Mouse (Mus musculus) gastrocnemius, postnatal 10 days (tissue): ENCODE data around the gene Rpa1. TPM values are rescaled to one million over a fixed set of nuclear protein-coding genes. Genes with fewer than 3 reads are reported as not detected.
"Not testable (repeated sequence)": the region's sequence is repeated elsewhere in the genome, so short reads cannot be mapped to it uniquely, and the experiment has no call there.

Experiments
- DNase-seq: peaks from one replicate; pipeline ENCODE4 v3.0.0; 2021; ENCODE audit warnings: mixed read lengths
- total RNA-seq, 2 experiments: library from RNA; stranded (reverse); gene quantifications; 2 replicates each; pipeline ENCODE4 v1.2.3; 2021

Gene Rpa1
- total RNA-seq, 2 experiments from 2014 or later: 56.8 to 59.3 TPM

DNA sequence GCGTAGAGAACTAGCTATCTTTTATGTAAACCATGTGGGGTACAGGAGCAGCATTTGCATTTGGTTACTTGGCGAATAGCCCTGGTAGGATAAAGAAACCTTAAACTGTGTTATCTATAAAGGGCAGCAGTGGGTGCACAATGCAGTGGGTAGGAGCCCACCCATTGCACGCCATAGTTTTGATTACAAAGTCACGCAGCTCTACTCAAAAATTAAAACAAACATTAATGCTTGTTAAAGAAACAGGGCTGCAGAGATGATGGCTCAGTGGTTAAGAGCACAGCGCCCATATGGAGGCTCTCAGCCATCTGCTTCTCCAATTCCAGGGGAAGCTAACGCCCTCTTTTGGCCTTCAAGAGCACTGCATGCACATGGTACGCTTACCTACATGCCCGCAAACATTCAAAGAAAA is 24.8 kb downstream of the Rpa1 start:
- DNase-seq: no peak

- no peak for DNase-seq
These were observed 28.9 kb downstream of the Rpa1 start for GRCm38 (mm10) chr11:75319246-75319645.

GRCm38 (mm10) chr11:75318351-75319221 is 29.5 kb downstream of the Rpa1 start:
- no peak for DNase-seq

DNA sequence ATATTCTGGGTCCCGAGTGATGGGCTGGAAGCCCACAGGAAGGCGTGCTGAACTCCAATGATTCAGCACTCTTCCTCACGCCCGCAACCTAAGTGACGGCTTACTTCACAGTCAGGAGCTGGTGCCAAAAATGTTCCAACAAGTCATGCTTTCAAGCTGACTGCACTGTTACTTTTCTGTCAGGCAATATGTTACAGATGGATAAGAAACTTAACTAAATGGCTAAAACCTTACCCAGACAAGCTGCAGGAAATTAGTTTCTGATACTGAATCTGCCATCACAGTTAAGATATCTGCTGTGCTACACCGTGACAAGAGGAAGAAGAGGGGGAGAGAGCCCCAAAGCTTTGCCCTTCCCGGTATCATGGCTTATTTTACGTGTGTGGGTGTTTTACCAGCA is 34.3 kb downstream of the Rpa1 start:
- DNase-seq: no peak

GRCm38 (mm10) chr11:75311751-75312150 is 36.4 kb downstream of the Rpa1 start:
- DNase-seq: no peak

DNA sequence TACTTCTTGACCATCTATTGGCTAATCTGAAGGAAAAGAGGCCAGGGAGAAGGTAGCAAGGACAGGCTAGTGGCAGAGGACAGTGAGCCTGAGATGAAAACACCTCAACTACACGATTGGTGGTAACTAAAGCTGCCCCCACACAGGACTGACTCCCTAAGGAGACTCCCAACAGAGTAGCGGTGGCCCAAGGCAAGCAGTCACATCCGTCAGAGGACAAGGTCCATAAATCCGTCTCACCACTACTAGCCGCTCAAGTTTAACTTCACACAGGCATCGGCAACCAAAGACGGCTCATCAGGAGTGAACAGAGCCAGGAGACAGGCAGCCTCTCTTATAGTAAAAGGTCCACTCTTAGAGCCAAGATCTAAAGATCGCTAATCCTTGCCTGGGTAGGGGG is 37.3 kb downstream of the Rpa1 start:
- DNase-seq: no peak

DNA sequence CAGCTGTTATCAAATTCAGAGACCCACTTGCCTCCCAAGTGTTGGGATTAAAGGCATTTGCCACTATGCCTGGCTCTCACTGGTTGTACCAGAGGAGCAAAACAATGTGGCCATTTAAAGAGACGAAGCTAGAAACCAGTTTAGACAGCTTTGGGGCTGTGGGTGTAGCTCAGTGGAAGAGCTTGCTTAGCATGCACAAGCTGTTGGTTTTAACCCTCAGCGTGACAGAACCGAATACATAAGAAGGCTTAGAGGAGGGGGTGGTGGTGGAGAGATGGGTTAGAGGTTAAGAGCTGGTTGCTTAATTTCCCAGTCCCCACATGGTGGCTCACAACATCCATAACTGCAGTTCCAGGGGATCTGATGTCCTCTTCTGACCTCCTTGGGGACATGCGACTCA is 39.5 kb downstream of the Rpa1 start:
- no peak for DNase-seq

DNA sequence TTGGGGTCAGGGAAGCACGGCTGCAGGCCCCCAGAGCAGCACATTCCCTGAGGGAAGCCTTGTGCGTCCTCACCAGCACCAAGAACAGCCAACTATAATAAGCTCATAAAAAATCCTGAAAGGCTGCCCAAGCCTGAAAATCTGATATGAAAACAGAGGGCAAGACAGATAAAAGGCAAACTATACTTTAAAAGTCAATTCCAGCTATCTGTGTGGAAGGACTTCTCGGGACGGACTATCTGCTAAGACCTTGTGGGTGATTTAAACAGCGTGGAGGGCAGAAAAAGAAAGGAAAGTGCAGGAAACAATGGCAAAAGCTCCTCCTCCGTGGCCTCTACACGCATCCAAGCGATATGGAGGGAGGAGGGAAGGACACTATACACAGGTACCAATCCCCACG is 43.3 kb downstream of the Rpa1 start:
- no peak for DNase-seq

DNA sequence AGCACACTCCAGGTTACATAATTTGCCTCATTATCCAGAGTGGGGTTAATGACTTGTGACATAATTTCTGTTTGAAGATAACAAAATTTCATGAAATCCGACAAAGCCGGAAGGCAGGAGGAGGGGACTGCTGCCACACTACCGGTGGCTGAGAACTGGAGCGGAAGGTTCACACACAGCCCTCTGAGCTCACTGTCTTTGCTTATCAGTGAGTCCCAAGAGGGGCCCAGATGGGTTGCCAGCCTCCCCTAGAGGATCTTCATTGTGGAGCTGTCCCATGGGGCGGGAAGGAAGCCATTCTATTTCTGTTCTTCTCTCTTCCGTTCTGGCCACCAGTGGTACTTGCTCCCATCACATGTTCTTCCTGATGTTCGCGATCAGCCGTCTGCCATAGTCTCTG is 47.2 kb downstream of the Rpa1 start:
- DNase-seq: no peak

DNA sequence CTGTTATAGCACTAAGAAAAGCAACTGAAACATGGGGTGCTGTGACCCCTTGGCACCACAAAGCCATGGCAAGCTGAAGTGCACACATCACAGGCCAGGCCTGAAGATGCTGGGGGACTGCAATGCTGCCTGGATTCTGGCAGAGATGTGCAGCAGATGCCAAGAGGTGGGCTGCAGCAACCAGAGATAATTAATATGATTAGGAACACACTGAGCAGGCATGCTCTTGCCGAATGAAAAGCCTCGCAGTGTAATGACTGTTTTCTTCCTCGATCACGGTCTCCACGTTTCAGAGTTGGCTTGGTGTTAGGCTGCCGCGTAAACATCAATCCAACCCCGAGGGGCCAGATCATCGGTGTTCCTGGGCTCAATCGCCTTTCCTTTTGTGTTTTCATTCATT is 48.3 kb downstream of the Rpa1 start:
- DNase-seq: no peak

GRCm38 (mm10) chr11:75298491-75298890 is 49.6 kb downstream of the Rpa1 start:
- no peak for DNase-seq

DNA sequence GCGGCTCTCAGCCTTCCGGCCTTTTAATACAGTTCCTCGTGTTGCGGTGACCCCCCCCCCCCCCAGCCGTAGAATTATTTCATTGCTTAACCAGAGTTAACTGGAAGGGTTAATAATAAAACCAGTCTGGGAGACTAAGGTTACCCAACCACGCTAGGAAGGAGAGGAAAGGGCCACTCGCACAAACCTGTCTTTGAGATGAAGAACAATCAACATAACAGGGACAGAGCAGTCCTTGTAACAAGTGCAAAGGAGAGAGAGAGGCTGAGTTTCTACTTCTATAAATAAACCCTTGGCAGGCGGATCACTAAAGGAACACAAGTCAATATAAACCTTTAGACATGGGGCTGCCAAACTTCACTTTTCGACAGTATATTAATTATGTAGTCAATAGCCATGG is 50.5 kb downstream of the Rpa1 start:
- DNase-seq: no peak

DNA sequence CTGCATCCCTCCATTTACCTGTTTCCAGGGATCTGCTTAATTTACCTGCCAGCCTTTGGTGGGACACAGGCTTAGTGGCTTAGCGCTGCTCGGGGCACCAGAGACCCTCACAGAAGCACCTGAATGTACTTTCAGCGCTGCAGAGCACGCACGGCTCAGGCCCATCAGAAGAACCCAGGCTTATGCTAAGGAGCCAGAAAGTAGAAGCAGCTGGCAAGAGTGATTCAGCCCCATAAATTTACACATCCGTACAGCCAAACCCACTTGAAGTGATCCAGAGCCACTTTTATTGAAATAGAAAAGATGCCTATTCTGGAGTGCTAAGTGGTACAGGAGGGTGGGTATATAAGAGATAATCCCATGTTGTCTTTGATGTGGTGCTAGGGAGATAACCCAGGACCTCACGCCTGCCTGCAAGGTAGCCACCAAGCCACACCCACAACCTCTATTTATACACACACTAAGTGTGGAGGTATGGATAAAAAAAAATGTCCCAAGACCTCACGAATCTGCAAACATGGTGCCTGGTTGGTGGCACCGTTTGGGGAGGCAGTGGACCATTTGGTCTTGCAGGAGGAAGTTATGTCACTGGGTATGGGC is 51.6 kb downstream of the Rpa1 start:
- DNase-seq: no peak

GRCm38 (mm10) chr11:75295534-75295933 is 52.6 kb downstream of the Rpa1 start:
- not testable (repeated sequence) for DNase-seq

- DNase-seq: no peak
These were observed 53.3 kb downstream of the Rpa1 start for GRCm38 (mm10) chr11:75294862-75295261.

DNA sequence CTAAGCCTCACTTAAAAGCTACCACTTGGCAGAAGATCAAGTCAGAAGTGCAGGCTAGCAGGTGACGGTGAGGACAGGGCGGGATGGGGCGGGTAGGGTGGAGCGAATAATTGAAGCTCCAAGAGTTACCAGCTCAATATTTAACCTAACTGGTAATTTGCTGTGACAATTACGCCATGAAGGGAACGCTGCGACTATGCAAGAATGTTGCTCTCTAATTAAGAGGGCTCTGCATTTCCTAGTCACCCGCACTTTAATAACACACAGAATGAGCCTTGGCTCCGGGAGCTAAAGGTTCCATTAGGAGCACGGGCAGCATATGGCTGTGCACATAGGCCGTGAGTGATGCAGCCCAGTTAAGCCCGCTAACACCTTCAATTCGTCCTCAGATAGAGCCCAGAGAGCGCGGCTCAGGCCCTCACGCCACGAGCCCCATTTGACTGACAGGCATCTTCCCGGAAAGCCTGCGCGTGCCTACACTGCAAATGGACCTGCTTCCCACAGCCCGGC is 54.2 kb downstream of the Rpa1 start:
- DNase-seq: no peak

- DNase-seq: no peak
These were observed 55.8 kb downstream of the Rpa1 start for GRCm38 (mm10) chr11:75292281-75292680.

DNA sequence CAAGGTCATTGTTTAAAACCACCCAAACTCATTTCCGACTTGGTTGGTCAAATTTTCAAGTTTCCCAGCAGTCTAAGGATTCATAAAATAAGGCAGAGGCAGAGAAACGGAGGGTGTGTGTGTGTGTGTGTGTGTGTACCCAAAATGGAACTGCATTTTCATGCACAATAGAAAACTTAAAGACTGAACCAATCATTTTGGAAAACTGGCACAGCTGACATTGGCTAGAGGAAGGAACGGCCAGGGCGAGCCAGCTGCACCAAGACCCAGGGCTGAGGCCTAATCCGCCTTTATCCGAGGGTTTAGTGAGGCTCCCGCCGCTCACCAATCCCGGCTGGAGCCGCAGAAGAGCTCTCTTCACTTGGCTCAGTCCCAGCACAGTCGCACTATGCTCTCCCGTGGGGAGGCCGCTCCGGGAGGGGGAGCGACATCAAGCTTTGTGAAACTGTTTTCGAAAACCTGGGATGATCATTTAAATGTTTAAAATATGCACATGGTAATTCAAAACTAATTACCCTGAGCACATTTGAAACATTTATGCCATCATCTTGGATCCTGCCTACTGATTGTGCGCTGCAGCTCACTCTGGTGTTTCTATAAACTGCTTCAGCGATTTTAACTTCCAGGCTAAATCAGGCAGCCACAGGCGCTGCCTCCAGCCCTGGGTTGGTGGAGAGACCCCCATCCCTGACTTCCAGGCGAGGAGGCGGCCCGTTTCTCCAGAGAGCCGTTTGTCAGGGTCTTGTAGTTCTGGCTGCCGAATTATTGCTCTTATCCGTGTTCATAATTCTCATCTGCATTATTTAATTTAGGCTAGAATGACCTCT is 56.5 kb downstream of the Rpa1 start:
- DNase-seq: no peak

DNA sequence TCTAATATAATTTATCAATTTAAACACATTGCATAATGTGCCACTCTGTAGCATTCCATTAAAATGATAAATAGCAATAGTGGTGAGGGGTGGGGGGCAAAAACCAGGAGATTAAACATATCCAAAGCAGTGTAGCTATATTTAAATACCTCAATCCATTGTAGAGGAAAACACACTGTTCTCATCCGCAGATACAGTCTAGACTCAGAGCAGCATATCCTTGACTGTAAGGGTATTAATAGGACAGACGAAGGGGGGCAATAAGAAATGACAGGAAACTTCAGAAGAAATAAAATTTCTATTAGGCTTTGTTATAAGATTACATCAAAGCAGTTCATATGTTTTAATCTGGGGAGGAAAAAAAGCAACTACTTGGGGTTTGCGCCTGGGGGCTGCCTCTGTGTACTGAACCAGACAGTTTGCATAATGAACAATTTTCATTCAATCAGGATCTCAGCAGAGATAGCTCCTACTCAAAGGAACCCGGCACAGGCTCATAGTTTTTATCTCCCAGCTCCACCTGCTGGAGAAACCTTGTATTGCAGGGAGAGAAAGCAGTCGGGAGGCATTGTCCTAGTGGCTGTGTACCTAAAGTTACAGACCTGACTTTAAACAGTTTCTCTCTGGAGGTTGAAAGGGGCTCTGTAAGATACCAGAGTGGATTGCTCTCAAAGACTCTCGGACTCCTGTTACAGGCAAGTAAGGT is 57.4 kb downstream of the Rpa1 start:
- peak; percentile 84 for DNase-seq

DNA sequence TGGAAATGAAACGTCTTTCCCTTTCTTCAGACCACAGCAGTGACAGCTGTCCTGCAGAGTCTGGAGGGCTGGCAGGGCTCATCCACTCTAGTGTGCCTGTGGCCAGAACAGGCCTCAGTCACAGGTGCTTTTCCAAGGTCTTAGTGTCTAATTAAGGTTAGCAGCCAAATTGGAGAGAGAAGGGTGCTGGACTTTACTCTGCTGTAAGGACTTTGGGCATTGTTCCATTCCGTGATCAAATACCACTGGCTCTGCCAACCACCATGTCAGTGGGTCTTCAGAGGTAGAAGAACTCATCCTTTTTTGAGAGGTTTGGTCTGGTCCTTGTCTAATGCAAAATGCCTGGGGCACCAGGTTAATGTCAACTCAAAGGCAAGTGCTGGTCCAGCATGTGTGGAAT is 59.0 kb downstream of the Rpa1 start:
- DNase-seq: no peak

GRCm38 (mm10) chr11:75288517-75288916 is 59.6 kb downstream of the Rpa1 start:
- no peak for DNase-seq

DNA sequence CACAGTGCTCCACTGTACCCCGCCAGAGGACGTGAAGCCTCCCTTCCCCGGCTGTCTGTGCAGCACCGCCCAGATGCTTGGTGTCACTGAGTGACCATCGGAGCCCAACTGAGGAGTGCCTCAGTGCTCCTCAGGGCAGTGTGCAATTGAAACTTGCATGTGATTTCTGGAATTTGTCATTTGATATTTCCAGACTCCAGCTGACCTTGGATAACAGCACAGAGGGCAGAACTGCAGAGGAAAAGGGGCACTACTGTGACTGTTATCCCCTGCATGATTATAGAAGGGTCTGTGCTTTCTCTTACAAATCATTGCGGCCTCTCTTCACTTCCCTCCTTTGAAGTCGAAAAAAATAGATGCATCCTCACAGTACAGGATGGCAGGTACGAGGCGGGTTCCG is 60.2 kb downstream of the Rpa1 start:
- DNase-seq: no peak
